Mouse (Mus musculus) myocyte (in vitro differentiated cells): ENCODE measurements around the gene Gpr176. TPM values are rescaled to one million over a fixed set of nuclear protein-coding genes. Genes with fewer than 3 reads are reported as not detected.
A peak's percentile ranks its signal among the peaks of the same experiment; 100 is the strongest.

Source experiments
- H3K27me3 ChIP-seq: one replicate; pipeline ENCODE4 v1.6.1; 2011; ENCODE audit not compliant: control insufficient read depth, insufficient read depth, insufficient read length
- H3K36me3 ChIP-seq: one replicate; pipeline ENCODE4 v1.6.1; 2011; ENCODE audit not compliant: control insufficient read depth, insufficient read depth
- H3K4me2 ChIP-seq: one replicate; pipeline ENCODE4 v1.6.1; 2011; ENCODE audit warnings: low read depth, control low read depth
- H3K4me3 ChIP-seq: one replicate; pipeline ENCODE4 v1.5.1; 2011; ENCODE audit warnings: mild to moderate bottlenecking, control low read depth, moderate library complexity
- H3K79me2 ChIP-seq: one replicate; pipeline ENCODE4 v1.6.1; 2011; ENCODE audit not compliant: control insufficient read depth, insufficient read depth
- H3ac ChIP-seq: one replicate; pipeline ENCODE4 v1.6.1; 2011; ENCODE audit not compliant: control insufficient read depth, insufficient read length
- CEBPB ChIP-seq: IDR thresholded peaks from 2 replicates; pipeline ENCODE4 v1.6.1; 2011; ENCODE audit warnings: mild to moderate bottlenecking, moderate library complexity; ENCODE audit not compliant: poor library complexity, insufficient read depth, severe bottlenecking
- E2F4 ChIP-seq: IDR thresholded peaks from one replicate; pipeline ENCODE4 v1.6.1; 2011; ENCODE audit warnings: mild to moderate bottlenecking, control low read depth, moderate library complexity; ENCODE audit not compliant: insufficient read depth
- MAX ChIP-seq: IDR thresholded peaks from one replicate; pipeline ENCODE4 v1.6.1; 2011; ENCODE audit warnings: low read depth, mild to moderate bottlenecking, control low read depth
- MYOD1 ChIP-seq, 3 experiments: IDR thresholded peaks; one replicate each; pipeline ENCODE4 v1.6.1; 2011; ENCODE audit warnings: control low read depth in 2 of 3, low read depth in 2 of 3, mild to moderate bottlenecking in 2 of 3, moderate library complexity in 1 of 3; ENCODE audit not compliant: insufficient read length in 2 of 3, control insufficient read depth in 1 of 3
- MYOG ChIP-seq, 3 experiments: IDR thresholded peaks; one replicate each; pipeline ENCODE4 v1.6.1; 2011; ENCODE audit warnings: control low read depth in 2 of 3, low read depth in 2 of 3, mild to moderate bottlenecking in 2 of 3; ENCODE audit not compliant: insufficient read length in 2 of 3, control insufficient read depth in 1 of 3, insufficient read depth in 1 of 3
- POLR2A ChIP-seq: IDR thresholded peaks from one replicate; pipeline ENCODE4 v1.6.1; 2011; ENCODE audit warnings: low read depth, mild to moderate bottlenecking, control low read depth, moderate library complexity; ENCODE audit not compliant: insufficient read length
- POLR2AphosphoS2 ChIP-seq: IDR thresholded peaks from one replicate; pipeline ENCODE4 v1.6.1; 2011; ENCODE audit warnings: low read depth, control low read depth; ENCODE audit not compliant: insufficient read length
- REST ChIP-seq: IDR thresholded peaks from one replicate; pipeline ENCODE4 v1.6.1; 2011; ENCODE audit warnings: mild to moderate bottlenecking, control low read depth, moderate library complexity; ENCODE audit not compliant: insufficient read depth, insufficient read length
- SRF ChIP-seq: IDR thresholded peaks from one replicate; pipeline ENCODE4 v1.6.1; 2011; ENCODE audit warnings: low read depth; ENCODE audit not compliant: control insufficient read depth, insufficient read length
- TCF12 ChIP-seq: IDR thresholded peaks from one replicate; pipeline ENCODE4 v1.6.1; 2011; ENCODE audit warnings: mild to moderate bottlenecking, control low read depth; ENCODE audit not compliant: poor library complexity, insufficient read depth, severe bottlenecking
- TCF3 ChIP-seq: IDR thresholded peaks from one replicate; pipeline ENCODE4 v1.6.1; 2011; ENCODE audit warnings: low read depth, control low read depth; ENCODE audit not compliant: insufficient read length
- USF1 ChIP-seq: IDR thresholded peaks from one replicate; pipeline ENCODE4 v1.6.1; 2011; ENCODE audit warnings: low read depth, mild to moderate bottlenecking, control low read depth, moderate library complexity
- polyA plus RNA-seq: library from polyadenylated mRNA; unstranded; fragments of >200 nt; fragmentation: generic; extraction: Trizol; gene quantifications from one replicate; pipeline ENCODE4 v1.2.1, GENCODE M21; 2012; ENCODE audit warnings: missing spikeins

The Gpr176 gene
- polyA plus RNA-seq, 1 experiment: 1.5 TPM

DNA sequence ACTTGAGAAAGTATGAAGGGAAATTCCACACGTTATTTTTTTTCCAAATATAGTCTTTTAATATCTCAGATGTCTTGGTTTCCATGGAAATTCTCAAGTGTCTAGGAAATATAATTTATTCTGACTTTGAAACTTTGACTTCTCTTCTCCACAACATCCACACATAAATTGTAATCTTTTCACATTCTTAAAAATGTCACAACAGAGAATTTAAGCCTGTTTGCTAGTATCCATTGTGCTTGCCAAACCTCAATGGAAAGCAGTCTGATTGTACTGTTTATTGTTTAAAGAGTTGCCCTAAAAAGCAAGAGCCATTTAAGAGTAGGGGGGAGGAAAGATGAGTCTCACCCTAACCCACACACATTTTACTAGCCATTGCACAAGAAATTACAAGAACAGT is 1.4 kb downstream of the Gpr176 start:
- Histone ChIP-seq H3K36me3 (no peaks in the 10 kb centered on the region), H3K4me2 (peak overlapping the region; percentile 75), H3K4me3 (peak overlapping the region; percentile 24), H3ac (no peak overlapping the region), H3K79me2 (no peaks in the 10 kb centered on the region), H3K27me3 (no peaks in the 10 kb centered on the region)
- TF ChIP-seq MAX (no peak), POLR2A (no peak), REST (no peak), USF1 (no peak), E2F4 (no peak), CEBPB (0 out of 2 replicates have a peak, but pooled peaks have one; percentile 28), MYOD1 (IDR thresholded peaks at IDR 0.05; ENCODE audit: control insufficient read depth in 1 of 3, insufficient read length in 2 of 3, low read depth in 2 of 3) (no peak)

- Histone ChIP-seq H3K4me3 (no peak overlapping the region), H3K27me3 (no peaks in the 10 kb centered on the region), H3K36me3 (no peaks in the 10 kb centered on the region), H3K4me2 (no peak overlapping the region), H3ac (no peak overlapping the region), H3K79me2 (no peaks in the 10 kb centered on the region)
- TF ChIP-seq POLR2A (no peak), REST (no peak), MYOG (IDR thresholded peaks at IDR 0.05; ENCODE audit: control insufficient read depth in 1 of 3, insufficient read depth in 1 of 3, insufficient read length in 2 of 3, low read depth in 2 of 3) (no peak), POLR2AphosphoS2 (no peak), TCF3 (no peak), E2F4 (no peak), SRF (no peak), USF1 (no peak), CEBPB (no peak), TCF12 (no peak), MAX (no peak), MYOD1 (IDR thresholded peaks at IDR 0.05; ENCODE audit: control insufficient read depth in 1 of 3, insufficient read length in 2 of 3, low read depth in 2 of 3) (no peak)
These were observed 18.0 kb downstream of the Gpr176 start for GRCm38 (mm10) chr2:118355138-118355719.

- H3K79me2 ChIP-seq: no peaks in the 10 kb centered on the region
- TF ChIP-seq MYOD1 (IDR thresholded peaks at IDR 0.05; ENCODE audit: control insufficient read depth in 1 of 3, insufficient read length in 2 of 3, low read depth in 2 of 3): peak in 1 of 3 experiments; percentile 14
- no peak for TF ChIP-seq TCF12
These were observed 19.3 kb downstream of the Gpr176 start for GRCm38 (mm10) chr2:118353916-118354403.

GRCm38 (mm10) chr2:118353498-118353897 is 19.7 kb downstream of the Gpr176 start:
- Histone ChIP-seq H3K4me3 (no peak overlapping the region), H3K27me3 (no peaks in the 10 kb centered on the region), H3K79me2 (no peaks in the 10 kb centered on the region), H3K4me2 (peak overlapping the region; percentile 46), H3ac (no peak overlapping the region), H3K36me3 (no peaks in the 10 kb centered on the region)
- TF ChIP-seq MAX (no peak), POLR2AphosphoS2 (no peak)

More at GRCm38 (mm10) chr2:118353916-118354403, 19.3 kb downstream of the Gpr176 start:
- Histone ChIP-seq H3K27me3 (no peaks in the 10 kb centered on the region), H3K36me3 (no peaks in the 10 kb centered on the region), H3K4me3 (no peak overlapping the region), H3ac (no peak overlapping the region), H3K4me2 (peak overlapping the region; percentile 46)

- TF ChIP-seq POLR2AphosphoS2 (no peak), MYOD1 (IDR thresholded peaks at IDR 0.05; ENCODE audit: control insufficient read depth in 1 of 3, insufficient read length in 2 of 3, low read depth in 2 of 3) (no peak), POLR2A (no peak), TCF3 (no peak), SRF (no peak), USF1 (no peak), MYOG (IDR thresholded peaks at IDR 0.05; ENCODE audit: control insufficient read depth in 1 of 3, insufficient read depth in 1 of 3, insufficient read length in 2 of 3, low read depth in 2 of 3) (no peak), REST (no peak), CEBPB (no peak), MAX (no peak), TCF12 (no peak), E2F4 (no peak)
- Histone ChIP-seq H3K4me2 (no peak overlapping the region), H3K4me3 (no peak overlapping the region), H3K79me2 (no peaks in the 10 kb centered on the region), H3K27me3 (no peaks in the 10 kb centered on the region), H3ac (no peak overlapping the region), H3K36me3 (no peaks in the 10 kb centered on the region)
These were observed 27.7 kb downstream of the Gpr176 start for GRCm38 (mm10) chr2:118345535-118345934.
